Mouse (Mus musculus) CD4-positive, CD25-positive, alpha-beta regulatory T cell, adult 4 months (primary cell): ENCODE measurements around the gene Olfr1504. TPM values are rescaled to one million over a fixed set of nuclear protein-coding genes. Genes with fewer than 3 reads are reported as not detected.
"Not testable (repeated sequence)": the region's sequence is repeated elsewhere in the genome, so short reads cannot be mapped to it uniquely, and the experiment has no call there.

Experiments used
- ATAC-seq: one replicate; pipeline ENCODE4 v1.8.0; 2017
- polyA plus RNA-seq, 2 experiments: library from polyadenylated mRNA; unstranded; fragments of 100-300 nt; shearing (Covaris generic); gene quantifications; one replicate each; pipeline ENCODE4 v1.2.1; 2017

Olfr1504 gene
- not detected for polyA plus RNA-seq

DNA sequence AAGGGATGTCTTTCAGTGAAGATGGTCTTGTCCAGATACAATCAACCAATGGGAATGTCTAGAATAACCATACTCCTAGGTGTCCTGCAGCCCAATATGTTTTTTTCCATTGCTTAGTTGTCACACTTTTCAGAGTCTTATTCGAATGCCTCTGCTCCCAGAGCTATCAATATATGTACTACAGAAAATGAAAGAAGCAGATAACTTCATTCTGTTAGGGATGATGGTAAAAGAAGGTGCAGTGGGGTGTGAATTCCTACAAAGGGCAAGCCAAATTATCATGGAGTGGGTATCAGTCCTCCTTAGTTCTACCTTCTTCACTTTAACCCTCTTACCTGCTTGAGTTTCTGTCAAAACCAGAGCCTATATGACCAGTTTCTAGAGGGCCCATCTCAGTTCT, at the start of gene Olfr1504:
Olfr1504 (minus strand) TSS at position 101 of the 400 bp plus-strand sequence.
- no peak for ATAC-seq

DNA sequence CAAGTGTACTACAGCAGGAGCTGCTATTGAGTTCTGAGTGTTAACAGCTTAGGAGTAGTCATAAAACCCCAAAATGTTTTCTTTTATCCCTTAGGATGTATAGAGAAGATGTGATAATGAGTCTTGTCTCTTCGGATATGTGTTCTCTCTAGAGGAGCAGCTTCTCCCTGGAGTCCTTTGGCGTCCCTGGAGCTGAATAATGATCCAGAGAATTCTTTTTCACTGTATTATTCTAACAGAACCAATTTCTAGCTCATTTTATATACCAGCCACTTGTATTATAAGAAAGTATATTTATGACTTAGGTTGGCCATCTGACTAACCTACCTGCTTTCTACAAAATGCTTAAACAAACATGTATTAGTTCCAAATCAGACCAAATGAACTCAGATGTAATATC, 15.5 kb upstream of the Olfr1504 start, which contains the start of gene Olfr1505:
Olfr1505 (plus strand) TSS at position 301 of the 400 bp plus-strand sequence.
- ATAC-seq, result no peak

DNA sequence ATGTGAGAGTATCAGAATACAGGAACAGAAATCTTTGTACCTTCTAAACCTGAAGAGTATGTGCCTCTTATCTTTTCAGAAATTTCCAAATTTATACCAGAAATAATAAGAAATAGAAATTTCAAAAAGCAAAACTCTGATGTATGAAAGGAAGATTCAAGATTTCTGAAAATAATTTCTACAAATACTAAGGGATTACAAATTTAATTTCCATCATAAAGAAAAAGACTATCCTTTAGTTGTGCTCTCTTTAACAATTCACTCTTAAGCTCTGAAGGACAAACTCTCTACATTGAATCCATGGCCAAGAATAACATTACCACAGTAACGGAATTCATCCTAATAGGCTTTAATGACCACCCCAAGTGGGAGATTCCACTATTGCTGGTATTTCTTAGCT, 36.2 kb downstream of the Olfr1504 start, which contains the start of gene Olfr1502:
Olfr1502 (plus strand) TSS at position 301 of the 400 bp plus-strand sequence.
- ATAC-seq, result no peak

GRCm38 (mm10) chr19:13850592-13850991, 47.1 kb downstream of the Olfr1504 start, which contains the start of gene Olfr1501:
Gene Olfr1501, minus strand, starts transcription at chr19:13850692.
- not testable (repeated sequence) for ATAC-seq

Other genes starting within 250 kb of the Olfr1504 start
- gene Olfr1490, start 246.8 kb downstream of the Olfr1504 start, polyA plus RNA-seq, result not detected
- gene Olfr1491, start 200.7 kb downstream of the Olfr1504 start, polyA plus RNA-seq, result under 1 TPM in 1 of 2 experiments, not detected in 1; 0.46 TPM
- not detected for gene Olfr1493-ps1, start 174.7 kb downstream of the Olfr1504 start, polyA plus RNA-seq
- not detected for gene Olfr1494, start 158.2 kb downstream of the Olfr1504 start, polyA plus RNA-seq
- gene Olfr1495, start 133.3 kb downstream of the Olfr1504 start, polyA plus RNA-seq, result not detected
- gene Olfr1496, start 120.0 kb downstream of the Olfr1504 start, polyA plus RNA-seq, result not detected
- not detected for gene Olfr1497, start 99.7 kb downstream of the Olfr1504 start, polyA plus RNA-seq
- gene Olfr1499, start 78.5 kb downstream of the Olfr1504 start, polyA plus RNA-seq, result not detected
- under 1 TPM in 1 of 2 experiments, not detected in 1; 0.35 TPM for gene Olfr1500, start 67.4 kb downstream of the Olfr1504 start, polyA plus RNA-seq
- gene Olfr1501, start 47.2 kb downstream of the Olfr1504 start, polyA plus RNA-seq, result not detected
- not detected for gene Olfr1502, start 36.1 kb downstream of the Olfr1504 start, polyA plus RNA-seq
- gene Olfr1505, start 15.6 kb upstream of the Olfr1504 start, polyA plus RNA-seq, result under 1 TPM in 1 of 2 experiments, not detected in 1; 0.12 TPM